Mouse (Mus musculus): Measurements from ENCODE around the gene Bmp10.

DNA sequence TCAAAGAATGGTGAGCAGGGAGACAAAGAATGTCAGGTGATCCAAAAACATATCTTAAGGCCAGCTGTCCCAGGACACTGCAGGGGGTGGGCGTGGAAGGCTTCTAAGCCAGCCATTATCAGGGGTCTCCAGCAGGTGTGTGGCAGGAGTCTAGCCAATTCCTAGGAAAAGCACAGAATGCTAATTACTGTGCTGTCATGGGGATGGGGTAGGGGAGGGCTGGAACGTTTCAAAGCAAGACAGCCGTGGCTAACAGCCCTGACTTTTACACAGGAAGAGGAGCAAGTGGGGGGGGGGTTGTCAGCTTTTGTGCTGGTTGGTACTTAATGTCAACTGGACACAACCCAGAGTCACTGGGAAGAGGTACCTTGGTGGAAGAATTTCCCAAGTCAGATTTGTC is 16.8 kb upstream of the Bmp10 start:
- TF ChIP-seq POLR2A (IDR thresholded peaks at IDR 0.05; ENCODE audit: extremely low read depth, insufficient read depth, low read length): no peak
- TF ChIP-seq CTCF (IDR thresholded peaks at IDR 0.05; ENCODE audit: low read depth, low read length): no peak

Measured in liver, adult 2 months (tissue).